Mouse (Mus musculus) kidney, embryonic 14.5 days (tissue): ENCODE data around the gene Cntnap2. TPM values are rescaled to one million over a fixed set of nuclear protein-coding genes. Genes with fewer than 3 reads are reported as not detected.

Experiments used
- ATAC-seq: fragments of 200-750 bp; cut with Nextera tagmentation; 2 replicates; pipeline ENCODE4 v1.8.0; 2017; ENCODE audit warnings: moderate number of reproducible peaks, mild to moderate bottlenecking, moderate TSS enrichment, moderate library complexity; ENCODE audit not compliant: low FRiP score, low TSS enrichment
- H3K27ac ChIP-seq: fragments of 300-500 bp; sonication (generic); 2 replicates; pipeline ENCODE4 v1.5.1; 2014; ENCODE audit warnings: low read depth, mild to moderate bottlenecking, low read length, moderate library complexity, mixed read lengths
- H3K27me3 ChIP-seq: fragments of 300-500 bp; sonication (generic); 2 replicates; pipeline ENCODE4 v1.6.1; 2014; ENCODE audit warnings: mild to moderate bottlenecking, low read length; ENCODE audit not compliant: control insufficient read depth, insufficient read depth
- H3K36me3 ChIP-seq: fragments of 300-500 bp; sonication (generic); 2 replicates; pipeline ENCODE4 v1.6.1; 2014; ENCODE audit warnings: low read length, mixed read lengths; ENCODE audit not compliant: control insufficient read depth, insufficient read depth
- H3K4me1 ChIP-seq: fragments of 300-500 bp; sonication (generic); 2 replicates; pipeline ENCODE4 v1.6.1; 2014; ENCODE audit warnings: low read length, mixed read lengths; ENCODE audit not compliant: control insufficient read depth, insufficient read depth
- H3K4me2 ChIP-seq: fragments of 300-500 bp; sonication (generic); replicated peaks from 2 replicates; pipeline ENCODE4 v1.6.1; 2014; ENCODE audit warnings: low read depth, mild to moderate bottlenecking, low read length
- H3K4me3 ChIP-seq: fragments of 300-500 bp; sonication (generic); 2 replicates; pipeline ENCODE4 v1.5.1; 2014; ENCODE audit warnings: mild to moderate bottlenecking, low read length
- H3K9ac ChIP-seq: fragments of 300-500 bp; sonication (generic); 2 replicates; pipeline ENCODE4 v1.6.1; 2014; ENCODE audit warnings: low read depth, mild to moderate bottlenecking, low read length, moderate library complexity
- H3K9me3 ChIP-seq: fragments of 300-500 bp; sonication (generic); 2 replicates; pipeline ENCODE4 v1.6.1; 2016; ENCODE audit warnings: low read length; ENCODE audit not compliant: control insufficient read depth
- WGBS: fragments of 180-500 bp; shearing (Covaris S2); extraction: QIAGEN DNeasy Blood & Tissue Kit; methylation state at CpG from one replicate; pipeline ENCODE4 v1.1.7; 2014; 5-methylcytosine and 5-hydroxymethylcytosine counted together
- polyA plus RNA-seq: library from polyadenylated mRNA; unstranded; fragments of >200 nt; fragmentation: Nextera tagmentation; extraction: Ambion mirVana; gene quantifications from 2 replicates; pipeline ENCODE4 v1.2.1, GENCODE M21; 2014

Gene Cntnap2
- polyA plus RNA-seq, 1 experiment from 2014 or later, result 1.9 TPM

GRCm38 (mm10) chr6:46022515-46023143 is 963.5 kb downstream of the Cntnap2 start:
- Histone ChIP-seq H3K4me3 (no peak overlapping the region), H3K36me3 (no peaks in the 10 kb centered on the region), H3K27ac (no peak overlapping the region), H3K9me3 (no peaks in the 10 kb centered on the region), H3K27me3 (no peaks in the 10 kb centered on the region), H3K4me2 (no peak overlapping the region), H3K4me1 (no peaks in the 10 kb centered on the region), H3K9ac (no peak overlapping the region)
- no peak for ATAC-seq
- 79% methylated on average over 2 of the region's 2 CpGs for WGBS

DNA sequence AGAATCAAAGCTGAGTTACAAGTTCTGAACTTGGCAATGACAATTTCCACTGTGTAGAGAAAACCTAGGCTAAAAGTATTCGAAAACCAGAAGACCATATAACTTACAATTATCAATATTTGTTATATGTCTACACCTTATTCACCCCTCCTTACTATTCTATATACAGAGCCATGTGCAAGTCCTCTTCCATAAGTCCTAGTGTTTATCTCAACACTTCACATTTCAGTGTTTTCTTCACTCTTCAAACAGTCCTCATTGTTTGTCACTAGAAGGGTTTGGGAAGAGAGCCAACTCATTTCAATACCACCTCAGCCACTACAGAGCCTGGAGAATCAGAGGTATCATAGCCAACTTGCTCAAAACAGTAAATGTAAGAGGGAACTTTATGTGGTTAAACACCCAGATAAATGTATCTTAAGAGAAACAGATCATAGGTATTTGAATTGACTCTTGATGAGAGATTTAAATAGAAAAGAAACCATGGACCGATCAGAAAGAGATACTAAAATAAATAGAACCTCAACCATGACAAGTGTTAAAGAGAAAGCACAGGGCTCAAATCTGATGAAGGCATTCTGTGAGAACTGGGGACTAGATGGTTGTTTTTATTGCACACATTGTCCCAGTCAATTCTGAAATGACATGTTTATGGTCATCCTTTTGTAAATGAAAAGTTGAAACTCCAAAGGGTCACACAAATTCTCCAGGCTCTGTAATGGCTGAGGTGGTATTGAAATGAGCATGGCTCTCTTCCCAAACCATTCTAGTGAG is 972.9 kb downstream of the Cntnap2 start:
- no peaks in the 10 kb centered on the region for H3K9me3 ChIP-seq
- H3K4me3 ChIP-seq, result no peak overlapping the region
- no peaks in the 10 kb centered on the region for H3K27me3 ChIP-seq
- no peak overlapping the region for H3K9ac ChIP-seq
- H3K36me3 ChIP-seq, result no peaks in the 10 kb centered on the region
- no peak overlapping the region for H3K27ac ChIP-seq
- WGBS, result 86% methylated on average over 2 of the region's 2 CpGs
- H3K4me1 ChIP-seq, result no peaks in the 10 kb centered on the region
- ATAC-seq, result no peak
- H3K4me2 ChIP-seq, result no peak overlapping the region

DNA sequence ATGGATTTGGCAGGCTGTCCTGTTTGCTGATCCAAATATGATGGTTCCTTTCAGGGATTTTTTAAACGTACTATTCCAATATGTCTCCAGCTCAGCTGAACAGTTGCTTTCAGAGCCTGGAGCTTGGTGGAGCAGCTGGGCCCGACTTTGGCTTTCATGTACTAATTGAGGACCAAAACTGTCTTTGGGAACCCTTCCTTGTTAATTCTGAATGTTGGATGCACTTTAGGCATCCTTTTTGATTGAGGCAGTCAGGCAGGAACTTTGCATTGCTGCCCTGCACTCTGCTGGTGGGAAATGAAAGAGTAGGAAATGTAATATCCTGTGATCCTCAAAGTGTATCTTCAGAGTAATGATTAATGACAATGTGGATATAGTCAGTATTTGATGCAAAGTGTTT is 974.0 kb downstream of the Cntnap2 start:
- H3K9me3 ChIP-seq, result no peaks in the 10 kb centered on the region
- H3K27me3 ChIP-seq, result no peaks in the 10 kb centered on the region
- no peak overlapping the region for H3K4me3 ChIP-seq
- no peak overlapping the region for H3K27ac ChIP-seq
- H3K4me1 ChIP-seq, result no peaks in the 10 kb centered on the region
- no peak overlapping the region for H3K9ac ChIP-seq
- no peaks in the 10 kb centered on the region for H3K36me3 ChIP-seq
- no peak for ATAC-seq
- WGBS, result 72% methylated on average over 2 of the region's 2 CpGs
- no peak overlapping the region for H3K4me2 ChIP-seq

DNA sequence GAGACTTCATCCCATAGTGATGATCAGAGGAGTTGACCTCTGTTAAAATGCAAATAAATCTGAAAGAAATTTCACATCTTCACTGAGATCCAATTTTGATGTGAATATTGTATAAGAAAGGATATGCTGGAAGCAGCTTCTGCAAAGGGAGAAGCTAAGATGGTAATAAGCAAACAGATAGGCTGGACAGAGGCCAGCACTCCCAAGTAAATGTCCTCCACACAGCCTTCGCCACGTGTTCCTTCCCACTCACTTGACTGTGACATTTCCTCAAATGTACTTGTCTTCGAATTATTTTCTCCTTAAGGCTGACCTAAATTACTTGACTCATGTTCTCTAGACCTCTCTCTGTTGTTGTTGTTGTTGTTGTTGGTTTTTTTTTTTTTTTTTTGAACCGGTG is 981.5 kb downstream of the Cntnap2 start:
- Histone ChIP-seq H3K27ac (no peak overlapping the region), H3K9me3 (no peaks in the 10 kb centered on the region), H3K4me2 (no peak overlapping the region), H3K9ac (no peak overlapping the region), H3K4me1 (no peaks in the 10 kb centered on the region), H3K4me3 (no peak overlapping the region), H3K36me3 (no peaks in the 10 kb centered on the region), H3K27me3 (no peaks in the 10 kb centered on the region)
- 83% methylated on average over 4 of the region's 4 CpGs for WGBS
- ATAC-seq, result no peak

DNA sequence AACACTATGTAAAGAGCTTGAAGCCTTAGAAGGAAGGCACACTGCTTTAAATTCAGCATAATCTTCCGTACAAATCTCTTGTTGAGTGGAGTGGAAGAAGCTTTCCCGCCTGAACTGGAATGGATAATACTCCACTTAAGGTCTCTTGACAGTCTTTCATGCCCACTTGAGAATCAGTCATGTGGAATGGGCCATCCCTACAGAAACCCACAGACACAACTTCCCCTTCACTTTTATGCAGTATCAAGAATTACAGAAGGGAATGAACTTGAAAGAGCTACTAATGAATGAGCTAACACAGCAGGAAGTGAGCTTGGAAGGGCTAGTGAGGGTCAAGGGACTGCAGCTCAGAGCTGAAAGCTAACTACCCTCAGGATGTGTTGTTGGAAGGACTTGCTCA is 1021.1 kb downstream of the Cntnap2 start:
- Histone ChIP-seq H3K4me3 (no peak overlapping the region), H3K4me2 (no peak overlapping the region), H3K27ac (no peak overlapping the region), H3K4me1 (no peaks in the 10 kb centered on the region), H3K9me3 (no peaks in the 10 kb centered on the region), H3K36me3 (no peaks in the 10 kb centered on the region), H3K27me3 (no peaks in the 10 kb centered on the region), H3K9ac (no peak overlapping the region)
- no peak for ATAC-seq
- 85% methylated on average over 2 of the region's 2 CpGs for WGBS

DNA sequence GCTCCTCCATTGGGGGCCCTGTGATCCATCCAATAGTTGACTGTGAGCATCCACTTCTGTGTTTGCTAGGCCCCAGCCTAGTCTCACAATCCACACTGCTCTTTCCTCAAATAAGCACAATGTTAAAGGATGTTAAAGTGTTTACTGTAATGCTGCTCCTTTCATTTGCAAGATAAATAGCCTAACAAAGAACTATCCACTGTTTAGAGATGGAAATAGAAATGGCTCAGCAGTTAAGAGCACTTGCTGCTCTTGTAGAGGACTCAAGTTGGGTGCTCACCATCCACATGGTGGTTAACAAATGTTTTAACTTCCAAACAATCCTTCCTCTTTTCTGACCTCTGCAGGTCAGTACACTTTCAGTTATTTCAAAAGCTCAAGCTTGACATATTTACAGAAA is 1022.3 kb downstream of the Cntnap2 start:
- no peak overlapping the region for H3K4me2 ChIP-seq
- H3K9me3 ChIP-seq, result no peaks in the 10 kb centered on the region
- H3K36me3 ChIP-seq, result no peaks in the 10 kb centered on the region
- H3K4me3 ChIP-seq, result no peak overlapping the region
- ATAC-seq, result no peak
- H3K9ac ChIP-seq, result no peak overlapping the region
- H3K27me3 ChIP-seq, result no peaks in the 10 kb centered on the region
- no peak overlapping the region for H3K27ac ChIP-seq
- H3K4me1 ChIP-seq, result no peaks in the 10 kb centered on the region

DNA sequence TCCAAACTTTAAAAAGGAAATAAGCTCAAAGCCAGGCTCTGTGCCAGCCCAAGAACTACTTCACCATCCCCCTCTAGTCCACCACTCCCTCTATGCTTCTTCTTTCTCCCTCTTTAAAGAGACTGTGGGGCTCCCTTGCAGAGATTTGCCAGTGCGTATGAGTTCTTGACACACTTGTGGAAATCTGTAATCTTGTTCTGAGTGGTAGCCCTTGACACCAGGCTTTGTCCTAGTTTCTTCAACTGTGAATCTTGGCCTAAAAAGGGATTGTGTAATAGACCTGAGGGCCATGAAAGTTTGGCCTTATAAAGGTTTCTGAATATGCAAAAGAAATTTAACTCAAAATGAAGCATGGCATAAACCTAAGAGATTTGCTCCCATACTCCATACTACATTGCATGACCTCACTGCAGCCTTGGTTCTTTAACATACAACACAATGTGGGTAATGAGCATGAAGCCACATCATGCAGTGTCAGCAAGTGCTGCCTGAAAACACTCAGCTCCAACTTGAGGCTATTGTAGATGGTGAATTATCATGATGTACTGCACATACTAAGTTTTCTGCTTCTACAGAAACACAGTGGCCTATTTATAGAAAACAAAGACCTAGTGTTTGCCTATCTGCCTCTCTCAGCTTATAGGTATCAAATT is 1084.2 kb downstream of the Cntnap2 start:
- Histone ChIP-seq H3K36me3 (no peaks in the 10 kb centered on the region), H3K4me2 (no peak overlapping the region), H3K9ac (no peak overlapping the region), H3K4me3 (no peak overlapping the region), H3K4me1 (no peaks in the 10 kb centered on the region), H3K9me3 (no peaks in the 10 kb centered on the region), H3K27me3 (no peaks in the 10 kb centered on the region), H3K27ac (no peak overlapping the region)
- WGBS, result 85% methylated on average over 1 of the region's 1 CpGs
- no peak for ATAC-seq

DNA sequence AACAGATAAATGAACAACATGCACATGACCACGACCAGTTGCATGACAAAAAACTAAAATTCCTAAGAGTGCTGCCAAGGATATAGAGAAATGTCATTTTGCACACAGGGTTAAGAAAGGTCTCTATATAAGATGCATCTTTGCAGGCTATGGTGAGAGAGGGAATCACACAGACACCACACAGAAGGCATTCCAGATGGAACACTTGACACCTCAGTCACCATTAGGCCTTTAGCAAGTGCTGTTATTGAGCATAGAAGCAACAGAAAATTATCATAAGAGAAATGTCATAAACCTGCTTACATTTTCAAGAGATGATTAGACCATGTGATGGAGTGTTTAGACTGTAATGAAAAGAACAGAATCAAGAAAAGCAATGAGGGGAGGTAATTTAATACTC is 1107.7 kb downstream of the Cntnap2 start:
- 79% methylated on average over 1 of the region's 1 CpGs for WGBS
- no peak overlapping the region for H3K9ac ChIP-seq
- H3K27ac ChIP-seq, result no peak overlapping the region

GRCm38 (mm10) chr6:46197298-46197697 is 1138.1 kb downstream of the Cntnap2 start:
- H3K9ac ChIP-seq, result no peak overlapping the region
- no peak for ATAC-seq
- 97% methylated on average over 2 of the region's 2 CpGs for WGBS
- H3K4me2 ChIP-seq, result no peak overlapping the region
- no peak overlapping the region for H3K4me3 ChIP-seq
- H3K4me1 ChIP-seq, result no peaks in the 10 kb centered on the region
- H3K27me3 ChIP-seq, result no peaks in the 10 kb centered on the region
- no peaks in the 10 kb centered on the region for H3K36me3 ChIP-seq
- no peaks in the 10 kb centered on the region for H3K9me3 ChIP-seq
- no peak overlapping the region for H3K27ac ChIP-seq

More for the DNA sequence above, 1107.7 kb downstream of the Cntnap2 start:
- Histone ChIP-seq H3K4me2 (no peak overlapping the region), H3K9me3 (no peaks in the 10 kb centered on the region), H3K27me3 (no peaks in the 10 kb centered on the region), H3K4me1 (no peaks in the 10 kb centered on the region), H3K36me3 (no peaks in the 10 kb centered on the region), H3K4me3 (no peak overlapping the region)
- no peak for ATAC-seq
